Mouse (Mus musculus) lung, postnatal 0 days (tissue): ENCODE results near the gene Tmem59l. TPM values are rescaled to one million over a fixed set of nuclear protein-coding genes. Genes with fewer than 3 reads are reported as not detected.

Experiments used
- ATAC-seq: fragments of 200-750 bp; cut with Nextera tagmentation; 2 replicates; pipeline ENCODE4 v1.8.0; 2017; ENCODE audit warnings: moderate library complexity
- DNase-seq: peaks from one replicate; pipeline ENCODE4 v3.0.0-alpha.2; 2016; ENCODE audit warnings: low spot score
- H3K27ac ChIP-seq: fragments of 300-500 bp; sonication (generic); 2 replicates; pipeline ENCODE4 v1.5.1; 2014; ENCODE audit warnings: antibody characterized with exemption, mild to moderate bottlenecking, low read length, mixed read lengths
- H3K27me3 ChIP-seq: fragments of 300-500 bp; sonication (generic); replicated peaks from 2 replicates; pipeline ENCODE4 v1.6.1; 2014; ENCODE audit warnings: low read length, mixed read lengths; ENCODE audit not compliant: insufficient read depth
- H3K36me3 ChIP-seq: fragments of 300-500 bp; sonication (generic); 2 replicates; pipeline ENCODE4 v1.6.1; 2014; ENCODE audit warnings: low read length, mixed read lengths; ENCODE audit not compliant: insufficient read depth
- H3K4me1 ChIP-seq: fragments of 300-500 bp; sonication (generic); 2 replicates; pipeline ENCODE4 v1.6.1; 2014; ENCODE audit warnings: antibody characterized with exemption, low read depth, low read length, mixed read lengths; ENCODE audit not compliant: insufficient read depth
- H3K4me2 ChIP-seq: fragments of 300-500 bp; sonication (generic); replicated peaks from 2 replicates; pipeline ENCODE4 v1.6.1; 2014; ENCODE audit warnings: low read depth, mild to moderate bottlenecking, low read length, moderate library complexity, mixed read lengths
- H3K4me3 ChIP-seq: fragments of 300-500 bp; sonication (generic); 2 replicates; pipeline ENCODE4 v1.5.1; 2014; ENCODE audit warnings: low read depth, low read length
- H3K9ac ChIP-seq: fragments of 300-500 bp; sonication (generic); replicated peaks from 2 replicates; pipeline ENCODE4 v1.6.1; 2014; ENCODE audit warnings: low read depth, mild to moderate bottlenecking
- H3K9me3 ChIP-seq: fragments of 300-500 bp; sonication (generic); 2 replicates; pipeline ENCODE4 v1.6.1; 2016; ENCODE audit warnings: low read length, mixed read lengths
- CTCF ChIP-seq: IDR thresholded peaks from 2 replicates; pipeline ENCODE4 v1.5.1; 2016; ENCODE audit warnings: antibody characterized with exemption, mild to moderate bottlenecking
- EP300 ChIP-seq: IDR thresholded peaks from 2 replicates; pipeline ENCODE4 v1.6.1; 2016; ENCODE audit warnings: antibody characterized with exemption, mild to moderate bottlenecking, control low read depth
- WGBS: fragments of 180-500 bp; shearing (Covaris S2); extraction: QIAGEN DNeasy Blood & Tissue Kit; methylation state at CpG from one replicate; pipeline ENCODE4 v1.1.7; 2014; 5-methylcytosine and 5-hydroxymethylcytosine counted together
- polyA plus RNA-seq: library from polyadenylated mRNA; unstranded; fragments of >200 nt; fragmentation: Nextera tagmentation; extraction: Ambion mirVana; gene quantifications from 2 replicates; pipeline ENCODE4 v1.2.1, GENCODE M21; 2015

The Tmem59l gene
- polyA plus RNA-seq, 1 experiment from 2014 or later = 5.2 TPM

DNA sequence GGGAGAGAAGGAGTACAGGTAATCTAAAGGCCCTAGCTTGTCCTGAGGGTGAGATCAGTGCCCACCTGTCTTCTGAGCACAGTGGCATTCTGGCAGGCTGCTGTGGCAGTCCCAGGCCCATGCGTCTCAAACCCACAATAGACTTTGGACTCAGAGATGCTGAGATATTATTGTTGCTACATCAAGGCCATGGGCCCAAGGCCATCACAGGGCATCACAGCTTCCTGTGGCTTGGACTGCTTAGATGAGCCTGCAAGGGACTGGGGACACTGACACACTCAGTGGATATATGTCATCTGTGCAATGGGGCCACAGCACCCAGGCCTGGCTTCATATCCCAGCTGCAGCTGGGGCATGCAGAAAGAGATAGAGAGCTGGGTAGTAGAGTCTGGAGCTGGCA, 30.2 kb downstream of the Tmem59l start:
- Histone ChIP-seq H3K9ac (no peak overlapping the region), H3K4me3 (no peak overlapping the region), H3K4me2 (no peak overlapping the region), H3K36me3 (0 out of 2 replicates have a peak, but pooled peaks cover 3% of the 10 kb centered on the region), H3K4me1 (no peaks in the 10 kb centered on the region), H3K27me3 (no peaks in the 10 kb centered on the region), H3K27ac (no peak overlapping the region), H3K9me3 (no peaks in the 10 kb centered on the region)
- DNase-seq (no peak), ATAC-seq (no peak)
- TF ChIP-seq CTCF (no peak), EP300 (no peak)
- 95% methylated on average over 1 of the region's 1 CpGs for WGBS

DNA sequence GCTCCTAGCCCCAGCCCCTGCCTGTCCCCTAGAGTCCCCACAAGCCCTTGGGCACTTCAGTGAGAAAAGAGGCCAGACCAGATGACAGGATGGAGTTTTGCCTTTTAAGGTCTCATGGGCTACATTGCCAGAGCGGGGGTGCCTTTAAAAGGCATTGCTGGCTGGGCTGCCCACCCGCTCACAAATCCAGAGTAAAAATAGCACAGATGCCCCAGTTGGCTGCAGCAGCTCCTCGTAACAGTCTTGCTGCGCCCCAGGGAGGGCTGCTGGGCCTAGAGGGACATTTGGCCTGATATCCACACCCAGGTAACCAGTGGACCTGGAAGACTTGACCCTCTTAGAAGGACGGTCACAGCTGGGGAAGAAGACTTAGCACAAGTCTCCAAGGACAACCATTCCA, 33.3 kb downstream of the Tmem59l start:
- no peak overlapping the region for H3K4me2 ChIP-seq
- no peaks in the 10 kb centered on the region for H3K4me1 ChIP-seq
- ATAC-seq (no peak), DNase-seq (no peak)
- no peak overlapping the region for H3K4me3 ChIP-seq
- H3K36me3 ChIP-seq = 0 out of 2 replicates have a peak, but pooled peaks cover 9% of the 10 kb centered on the region
- no peaks in the 10 kb centered on the region for H3K9me3 ChIP-seq
- 92% methylated on average over 5 of the region's 5 CpGs for WGBS
- H3K27ac ChIP-seq = no peak overlapping the region
- TF ChIP-seq CTCF (no peak), EP300 (no peak)
- no peaks in the 10 kb centered on the region for H3K27me3 ChIP-seq
- no peak overlapping the region for H3K9ac ChIP-seq

DNA sequence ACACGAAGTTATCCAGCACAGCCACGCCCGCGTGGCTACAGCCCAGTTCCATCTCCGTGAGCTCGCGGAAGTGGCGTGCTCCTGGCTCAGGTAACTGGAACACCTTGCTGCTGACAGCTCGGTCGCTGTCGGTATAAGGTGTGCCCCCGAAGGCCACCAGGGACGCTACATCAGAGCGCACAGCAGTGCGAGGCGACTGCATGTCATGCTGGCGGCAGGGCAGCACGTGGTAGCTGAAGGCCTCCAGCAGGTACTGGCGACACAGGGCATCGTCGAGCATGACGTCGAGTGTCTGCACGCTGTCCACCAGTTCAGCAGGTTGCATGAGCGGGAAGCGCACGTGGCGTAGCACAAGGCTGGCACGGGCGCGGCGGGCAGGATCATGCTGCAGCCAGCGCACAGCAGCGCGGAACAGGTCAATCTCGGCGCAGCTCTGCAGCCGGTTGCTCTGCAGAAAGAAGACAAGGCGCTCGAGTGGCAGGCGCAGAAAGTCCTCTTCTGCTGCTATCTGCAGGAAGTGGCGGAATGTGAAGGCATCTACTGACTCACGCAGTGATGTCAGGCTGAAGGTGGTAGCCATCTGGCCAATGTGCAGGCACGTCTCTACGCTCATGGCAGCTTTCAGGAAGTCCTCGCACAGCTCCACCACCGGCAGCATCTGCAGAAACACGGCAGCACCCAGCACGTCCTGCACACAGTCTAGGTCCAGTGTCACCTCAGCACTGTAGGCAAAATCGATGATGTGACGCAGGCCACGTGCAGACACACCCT, 34.8 kb downstream of the Tmem59l start:
- no peaks in the 10 kb centered on the region for H3K9me3 ChIP-seq
- TF ChIP-seq EP300 = no peak
- TF ChIP-seq CTCF = no peak
- H3K4me1 ChIP-seq = no peaks in the 10 kb centered on the region
- no peak overlapping the region for H3K4me2 ChIP-seq
- no peak overlapping the region for H3K27ac ChIP-seq
- no peak for DNase-seq
- peak; percentile 9; the same call in 1 of the 2 replicates for ATAC-seq
- H3K27me3 ChIP-seq = no peaks in the 10 kb centered on the region
- no peak overlapping the region for H3K4me3 ChIP-seq
- no peak overlapping the region for H3K9ac ChIP-seq
- H3K36me3 ChIP-seq = 0 out of 2 replicates have a peak, but pooled peaks cover 9% of the 10 kb centered on the region
- WGBS = 64% methylated on average over 52 of the region's 52 CpGs

DNA sequence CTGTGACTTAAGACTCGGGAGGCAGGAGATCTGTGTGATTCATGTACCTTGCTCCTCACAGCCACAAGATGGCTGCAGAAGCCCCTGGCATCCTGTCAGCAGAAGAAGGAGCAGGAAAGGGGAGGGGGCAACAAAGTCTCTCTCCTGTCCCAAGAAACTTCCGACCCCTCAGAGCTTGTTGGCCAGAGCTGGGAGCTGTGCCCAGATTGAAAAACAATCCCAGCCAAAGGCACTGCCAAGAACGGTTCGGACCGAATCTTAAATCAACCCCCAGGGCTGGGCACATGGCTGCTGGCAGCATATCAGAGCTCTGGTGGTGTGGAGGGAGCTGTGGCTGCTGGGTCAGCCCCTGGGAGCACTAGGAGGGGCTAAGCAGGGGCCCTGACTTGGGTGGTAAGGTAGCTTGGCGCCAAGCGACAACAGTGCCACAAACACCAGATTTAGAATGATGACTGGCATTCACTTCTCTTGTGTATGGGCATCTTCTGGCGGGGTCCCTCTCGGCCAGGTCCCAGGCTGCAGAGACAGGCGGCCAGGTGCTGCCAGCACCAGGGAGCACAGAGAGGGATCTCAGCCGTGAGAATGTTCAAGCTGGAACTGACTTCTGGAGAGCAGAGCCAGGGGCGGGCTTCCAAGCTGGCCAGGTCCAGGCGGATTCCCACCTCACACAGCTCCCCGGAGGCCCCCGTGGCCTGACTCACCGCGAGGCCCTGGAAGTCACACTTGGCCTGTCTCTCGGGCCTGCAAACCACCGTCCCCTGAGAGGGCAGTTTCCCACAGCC, 39.3 kb downstream of the Tmem59l start:
- no peak overlapping the region for H3K4me2 ChIP-seq
- TF ChIP-seq CTCF (peak; percentile 34), EP300 (no peak)
- no peak overlapping the region for H3K27ac ChIP-seq
- no peaks in the 10 kb centered on the region for H3K9me3 ChIP-seq
- peak; percentile 32 for ATAC-seq
- no peak overlapping the region for H3K9ac ChIP-seq
- no peaks in the 10 kb centered on the region for H3K27me3 ChIP-seq
- WGBS = 53% methylated on average over 19 of the region's 19 CpGs
- H3K4me1 ChIP-seq = no peaks in the 10 kb centered on the region
- no peak overlapping the region for H3K4me3 ChIP-seq
- no peak for DNase-seq
- 0 out of 2 replicates have a peak, but pooled peaks cover 9% of the 10 kb centered on the region for H3K36me3 ChIP-seq

DNA sequence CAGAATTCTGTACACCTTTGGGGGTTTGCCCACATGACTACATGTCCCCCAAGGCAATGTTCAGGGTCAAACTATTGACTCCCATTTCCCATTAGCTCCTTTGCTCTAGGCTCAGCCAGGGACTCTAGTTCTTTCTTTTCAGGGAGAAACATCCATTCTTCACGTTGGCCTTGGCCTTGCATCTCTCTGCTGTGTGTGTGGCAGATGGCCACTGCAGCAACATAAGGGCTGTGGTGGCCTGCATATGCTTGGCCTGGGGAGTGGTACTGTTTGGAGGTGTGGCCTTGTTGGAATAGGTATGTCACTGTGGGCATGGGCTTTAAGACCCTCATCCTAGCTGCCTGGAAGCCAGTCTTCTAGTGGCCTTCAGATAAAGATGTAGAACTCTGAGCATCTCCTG, 41.2 kb downstream of the Tmem59l start:
- WGBS = 70% methylated on average over 1 of the region's 1 CpGs
- ATAC-seq (no peak), DNase-seq (no peak)
- no peak for TF ChIP-seq EP300
- no peak for TF ChIP-seq CTCF
- no peak overlapping the region for H3K27ac ChIP-seq
- no peak overlapping the region for H3K4me2 ChIP-seq
- H3K9ac ChIP-seq = no peak overlapping the region
- H3K27me3 ChIP-seq = no peaks in the 10 kb centered on the region
- H3K4me1 ChIP-seq = no peaks in the 10 kb centered on the region
- H3K4me3 ChIP-seq = no peak overlapping the region
- H3K9me3 ChIP-seq = no peaks in the 10 kb centered on the region
- H3K36me3 ChIP-seq = no peaks in the 10 kb centered on the region

DNA sequence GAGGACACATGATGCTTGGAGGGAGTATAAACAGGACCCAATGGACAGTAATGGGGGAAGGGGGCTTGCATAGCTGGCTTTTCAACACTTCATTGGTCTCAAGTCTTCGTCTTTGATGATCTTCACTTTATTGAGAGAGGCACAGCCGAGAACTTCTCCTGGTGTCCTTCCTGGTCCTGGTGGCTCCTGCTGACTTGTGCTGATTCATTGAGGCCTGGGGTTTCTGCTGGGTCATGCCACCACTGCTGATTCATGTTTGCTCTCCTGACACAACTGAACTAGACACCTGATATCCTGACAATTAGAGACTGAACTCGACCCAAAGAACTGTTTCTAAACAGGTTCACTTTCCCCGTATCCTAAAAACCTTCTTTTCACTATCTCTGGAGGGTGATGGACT, 43.8 kb downstream of the Tmem59l start:
- H3K4me1 ChIP-seq = peaks cover 6% of the 10 kb centered on the region; the same call in 1 of the 2 replicates
- 74% methylated on average over 4 of the region's 4 CpGs for WGBS
- TF ChIP-seq EP300 (no peak), CTCF (no peak)
- H3K27me3 ChIP-seq = no peaks in the 10 kb centered on the region
- no peak overlapping the region for H3K4me2 ChIP-seq
- no peak overlapping the region for H3K27ac ChIP-seq
- H3K9me3 ChIP-seq = no peaks in the 10 kb centered on the region
- DNase-seq = no peak
- H3K9ac ChIP-seq = no peak overlapping the region
- H3K4me3 ChIP-seq = no peak overlapping the region
- no peaks in the 10 kb centered on the region for H3K36me3 ChIP-seq
- ATAC-seq = no peak
